ENCODE assay signal across 8 mouse cellular contexts in genomic region chr8:105171116-105172002, GRCm38 (mm10). TPM values are rescaled to one million over a fixed set of nuclear protein-coding genes. Genes with fewer than 3 reads are reported as not detected.
DNase-seq lines count a peak whose midpoint lies in the region; ATAC-seq lines count a peak whose summit lies in the region.

No protein-coding gene starts in this region.

- H3K4me3 ChIP-seq in intestine, embryonic 14.5 days (ENCODE audit: low read depth, low read length) = peak overlapping the region; percentile 85
- peak overlapping the region; percentile 93 for H3K4me3 ChIP-seq in limb, embryonic 10.5 days
- peak overlapping the region; percentile 93 for H3K4me3 ChIP-seq in midbrain, embryonic 12.5 days

- WGBS in intestine, embryonic 14.5 days = under 1% methylated on average over 86 of the region's 92 CpGs
- whole genome bisulfite sequencing in limb, embryonic 10.5 days = under 1% methylated on average over 92 of the region's 92 CpGs
- under 1% methylated on average over 49 of the region's 92 CpGs for WGBS in midbrain, embryonic 12.5 days

- no peaks in the 10 kb centered on the region for H3K9me3 ChIP-seq in intestine, embryonic 14.5 days (ENCODE audit: control insufficient read depth, low read length)
- no peaks in the 10 kb centered on the region for H3K9me3 ChIP-seq in limb, embryonic 10.5 days (replicated peaks)
- no peaks in the 10 kb centered on the region for H3K9me3 ChIP-seq in midbrain, embryonic 12.5 days

- DNase-seq in R1 (ENCODE audit: low read depth, low spot score) = peak; percentile 72
- DNase-seq in cerebellum, postnatal 36 days = peak; percentile 43 to 44
- DNase-seq in gastrocnemius, postnatal 14 days = peak; percentile 73
- peak; percentile 89 for DNase-seq in intestine, embryonic 14.5 days (ENCODE audit: low spot score)
- peak; percentile 78 for DNase-seq in limb, embryonic 10.5 days (ENCODE audit: low spot score)
- peak; percentile 41 for DNase-seq in skeletal muscle tissue, adult 2 months (ENCODE audit: low read depth, low spot score)
- DNase-seq in yolk sac, embryonic 10.5 days (ENCODE audit: low spot score) = peak; percentile 66

- peak overlapping the region; percentile 76 for H3K4me2 ChIP-seq in intestine, embryonic 14.5 days (ENCODE audit: low read length)
- peak overlapping the region; percentile 60 for H3K4me2 ChIP-seq in midbrain, embryonic 12.5 days (replicated peaks)

- peaks cover 9% of the 10 kb centered on the region for H3K4me1 ChIP-seq in intestine, embryonic 14.5 days (replicated peaks; ENCODE audit: control insufficient read depth, insufficient read depth, low read length)
- H3K4me1 ChIP-seq in limb, embryonic 10.5 days = peaks cover 15% of the 10 kb centered on the region
- H3K4me1 ChIP-seq in midbrain, embryonic 12.5 days = peaks cover 18% of the 10 kb centered on the region

- peak; percentile 51 for ATAC-seq in intestine, embryonic 14.5 days (replicated peaks; ENCODE audit: low FRiP score, low TSS enrichment, low read depth)
- peak; percentile 35 for ATAC-seq in midbrain, embryonic 12.5 days (ENCODE audit: low FRiP score, low read depth)

- H3K27ac ChIP-seq in intestine, embryonic 14.5 days (ENCODE audit: low read depth) = peak overlapping the region; percentile 99
- H3K27ac ChIP-seq in limb, embryonic 10.5 days = peak overlapping the region; percentile 99
- H3K27ac ChIP-seq in midbrain, embryonic 12.5 days (replicated peaks) = peak overlapping the region; percentile 94

- H3K36me3 ChIP-seq in intestine, embryonic 14.5 days (ENCODE audit: control insufficient read depth, insufficient read depth, low read length) = peaks cover 10% of the 10 kb centered on the region; the same call in 1 of the 2 replicates
- peaks cover 31% of the 10 kb centered on the region for H3K36me3 ChIP-seq in limb, embryonic 10.5 days
- H3K36me3 ChIP-seq in midbrain, embryonic 12.5 days = 0 out of 2 replicates have a peak, but pooled peaks cover 5% of the 10 kb centered on the region

- no peaks in the 10 kb centered on the region for H3K27me3 ChIP-seq in intestine, embryonic 14.5 days (replicated peaks; ENCODE audit: control insufficient read depth, insufficient read depth, low read length)
- H3K27me3 ChIP-seq in limb, embryonic 10.5 days (ENCODE audit: low read depth, poor library complexity, severe bottlenecking) = no peaks in the 10 kb centered on the region
- H3K27me3 ChIP-seq in midbrain, embryonic 12.5 days = no peaks in the 10 kb centered on the region

- intact Hi-C loops in gastrocnemius, postnatal 14 days (cut with DNase I; ENCODE audit: low total_unique reads) = no loop called here

- H3K9ac ChIP-seq in intestine, embryonic 14.5 days (ENCODE audit: low read length) = peak overlapping the region; percentile 98
- H3K9ac ChIP-seq in midbrain, embryonic 12.5 days (replicated peaks) = peak overlapping the region; percentile 92

RNA-seq across cellular contexts. Expression of gene Cbfb, which starts 0.9 kb away (rescaled TPM):
- total RNA-seq in gastrocnemius, postnatal 14 days (2021) = 10 to 100 TPM; 37.2 TPM
- polyA plus RNA-seq in intestine, embryonic 14.5 days (2014; fragmentation: Nextera tagmentation; extraction: Ambion mirVana) = 52.5 and 62.8 TPM in 2 replicates
- 64.9 and 84.6 TPM in 2 replicates for polyA plus RNA-seq in limb, embryonic 10.5 days (2016; fragmentation: Nextera tagmentation; extraction: Ambion mirVana)
- 46.0 and 49.0 TPM in 2 replicates for polyA plus RNA-seq in midbrain, embryonic 12.5 days (2016; fragmentation: Nextera tagmentation; extraction: Ambion mirVana)

RNA-seq across cellular contexts. Expression of gene Ces4a, which starts 39.8 kb away (rescaled TPM):
- not detected for total RNA-seq in gastrocnemius, postnatal 14 days (2021)
- polyA plus RNA-seq in intestine, embryonic 14.5 days (2014; fragmentation: Nextera tagmentation; extraction: Ambion mirVana) = not detected in 2 replicates
- not detected in 2 replicates for polyA plus RNA-seq in limb, embryonic 10.5 days (2016; fragmentation: Nextera tagmentation; extraction: Ambion mirVana)
- polyA plus RNA-seq in midbrain, embryonic 12.5 days (2016; fragmentation: Nextera tagmentation; extraction: Ambion mirVana) = not detected in 2 replicates

RNA-seq across cellular contexts. Expression of gene D230025D16Rik, which starts 53.6 kb away (rescaled TPM):
- 10 to 100 TPM; 14.6 to 18.7 TPM for total RNA-seq in gastrocnemius, postnatal 14 days (2021)
- polyA plus RNA-seq in intestine, embryonic 14.5 days (2014; fragmentation: Nextera tagmentation; extraction: Ambion mirVana) = 29.5 and 29.8 TPM in 2 replicates
- polyA plus RNA-seq in limb, embryonic 10.5 days (2016; fragmentation: Nextera tagmentation; extraction: Ambion mirVana) = 25.4 and 26.6 TPM in 2 replicates
- polyA plus RNA-seq in midbrain, embryonic 12.5 days (2016; fragmentation: Nextera tagmentation; extraction: Ambion mirVana) = 29.9 and 30.5 TPM in 2 replicates

Comparison
In these comparisons a context has a peak if more than half of its experiments do, and no peak if none do; other contexts are left out.
1. Peak in every context shown above with its lines: DNase-seq, ATAC-seq, H3K4me3 ChIP-seq and H3K27ac ChIP-seq.